Mouse (Mus musculus): ENCODE measurements around the gene Olfr331. TPM values are rescaled to one million over a fixed set of nuclear protein-coding genes. Genes with fewer than 3 reads are reported as not detected.
"Not testable (repeated sequence)": the region's sequence is repeated elsewhere in the genome, so short reads cannot be mapped to it uniquely, and the experiment has no call there.

Olfr331 gene
- not detected in 2 replicates for polyA plus RNA-seq (2014; fragmentation: Nextera tagmentation; extraction: Ambion mirVana)

DNA sequence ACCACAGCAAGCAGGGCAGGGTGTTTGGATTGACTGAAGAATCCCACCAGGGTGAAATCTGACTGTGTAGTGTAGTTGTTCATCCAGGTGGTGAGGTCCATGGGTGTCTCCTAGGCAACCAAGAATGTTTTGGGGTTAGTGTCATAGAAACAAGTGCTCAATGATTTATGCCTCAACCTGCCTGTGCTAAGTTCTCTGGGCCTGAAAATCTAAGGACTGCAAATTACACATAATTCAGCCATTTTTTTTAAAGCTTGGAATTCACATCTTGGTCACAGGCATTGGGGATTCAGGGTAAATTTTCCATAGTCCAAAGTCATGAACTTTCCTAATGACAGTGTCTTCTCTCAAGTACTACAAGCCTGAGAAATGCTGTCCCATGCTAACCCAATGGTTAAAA is at the start of gene Olfr331:
TSS of gene Olfr331 (minus strand) at position 101 of the 400 bp plus-strand sequence.
- H3K9ac ChIP-seq (ENCODE audit: low read depth, low read length); H3K36me3 ChIP-seq (ENCODE audit: control insufficient read depth, insufficient read depth, low read length); ATAC-seq (ENCODE audit: low FRiP score, low TSS enrichment): not testable (repeated sequence)

DNA sequence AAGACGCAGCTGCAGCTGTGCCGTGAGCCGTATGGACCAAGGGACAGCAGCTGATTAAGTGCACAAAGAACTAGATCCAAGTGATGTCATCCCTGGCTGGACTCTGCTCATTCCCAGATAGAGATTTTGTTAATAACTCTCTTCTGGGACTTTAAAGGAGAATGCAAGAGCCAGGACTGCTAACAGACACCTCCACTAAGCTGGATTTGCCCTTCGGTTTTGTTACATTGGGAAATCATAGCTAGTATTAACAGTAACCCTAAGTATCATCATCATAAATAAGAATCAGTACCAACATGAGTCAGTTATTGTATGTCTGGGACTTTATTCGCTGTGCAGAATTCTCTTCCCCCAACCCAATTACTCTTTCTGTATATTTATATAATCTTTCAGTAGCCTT is 44.0 kb upstream of the Olfr331 start, which contains the start of gene Olfr329-ps:
TSS of gene Olfr329-ps (minus strand) at position 101 of the 400 bp plus-strand sequence.
- no peak within 1 kb of the TSS for H3K4me3 ChIP-seq (ENCODE audit: low read length)
- no peaks in the 10 kb centered on the region for H3K36me3 ChIP-seq (ENCODE audit: control insufficient read depth, insufficient read depth, low read length)
- no peak within 1 kb of the TSS for H3K27ac ChIP-seq (ENCODE audit: low read depth, low read length)
- no peak within 1 kb of the TSS for H3K9ac ChIP-seq (ENCODE audit: low read depth, low read length)
- WGBS, result 82% methylated on average over 5 of the region's 5 CpGs
- no peaks in the 10 kb centered on the region for H3K27me3 ChIP-seq (ENCODE audit: control insufficient read depth, insufficient read depth, low read length)
- no peak within 1 kb of the TSS for H3K4me2 ChIP-seq (replicated peaks; ENCODE audit: low read depth, low read length)
- H3K9me3 ChIP-seq (ENCODE audit: control insufficient read depth, low read length), result no peaks in the 10 kb centered on the region
- no peaks in the 10 kb centered on the region for H3K4me1 ChIP-seq (ENCODE audit: control insufficient read depth, insufficient read depth, low read length)
- no peak for ATAC-seq (ENCODE audit: low FRiP score, low TSS enrichment)

More for the DNA sequence above, at the start of gene Olfr331:
- H3K4me3 ChIP-seq (ENCODE audit: low read length); H3K4me2 ChIP-seq (replicated peaks; ENCODE audit: low read depth, low read length); H3K9me3 ChIP-seq (ENCODE audit: control insufficient read depth, low read length); H3K27me3 ChIP-seq (ENCODE audit: control insufficient read depth, insufficient read depth, low read length); H3K4me1 ChIP-seq (ENCODE audit: control insufficient read depth, insufficient read depth, low read length); H3K27ac ChIP-seq (ENCODE audit: low read depth, low read length): not testable (repeated sequence)

DNA sequence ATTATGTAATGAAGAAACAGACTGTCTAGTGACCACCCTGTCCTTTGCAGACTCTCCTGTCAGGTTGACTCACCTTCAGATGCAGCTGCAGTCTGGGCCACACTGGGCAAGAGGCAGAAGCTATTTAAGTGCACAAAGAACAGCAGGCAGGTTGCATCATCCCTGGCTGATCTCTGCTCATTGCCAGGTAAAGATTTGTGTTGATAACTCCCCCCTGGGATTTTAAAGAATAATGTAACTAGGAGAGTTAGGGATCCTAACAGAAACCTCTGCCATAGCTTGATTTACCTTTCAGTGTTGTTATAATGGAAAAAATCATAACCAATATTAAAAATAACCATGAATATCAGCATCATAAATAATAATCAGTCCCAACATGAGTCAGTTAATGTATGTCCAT is 32.4 kb upstream of the Olfr331 start, which contains the start of gene Olfr330:
TSS of gene Olfr330 (minus strand) at position 101 of the 400 bp plus-strand sequence.
- not testable (repeated sequence) for H3K9me3 ChIP-seq (ENCODE audit: control insufficient read depth, low read length)

DNA sequence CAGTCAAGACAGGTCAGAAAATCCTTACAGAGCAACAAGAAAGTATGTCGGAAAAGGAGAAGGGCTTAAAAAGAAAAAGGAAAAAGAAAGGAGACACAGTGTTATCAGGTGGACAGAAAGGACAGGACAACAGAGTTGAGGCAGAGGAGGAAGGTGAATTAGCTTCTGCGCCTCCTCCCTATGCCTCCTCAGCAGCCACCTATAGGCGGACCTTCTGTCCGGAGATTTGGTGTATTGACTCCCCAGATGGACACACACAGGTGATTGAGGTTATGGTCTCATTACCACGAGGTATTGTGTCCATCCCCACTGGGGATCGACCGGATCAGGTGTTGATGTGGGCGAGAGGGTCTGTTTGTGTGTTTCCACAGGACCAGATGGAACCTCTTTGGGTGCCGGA is 17.4 kb upstream of the Olfr331 start:
- not testable (repeated sequence) for H3K9ac ChIP-seq (ENCODE audit: low read depth, low read length); H3K4me3 ChIP-seq (ENCODE audit: low read length); H3K4me1 ChIP-seq (ENCODE audit: control insufficient read depth, insufficient read depth, low read length); H3K4me2 ChIP-seq (replicated peaks; ENCODE audit: low read depth, low read length); H3K27me3 ChIP-seq (ENCODE audit: control insufficient read depth, insufficient read depth, low read length); H3K9me3 ChIP-seq (ENCODE audit: control insufficient read depth, low read length); ATAC-seq (ENCODE audit: low FRiP score, low TSS enrichment); H3K27ac ChIP-seq (ENCODE audit: low read depth, low read length); H3K36me3 ChIP-seq (ENCODE audit: control insufficient read depth, insufficient read depth, low read length)
- WGBS, result 89% methylated on average over 6 of the region's 9 CpGs

More for the DNA sequence above, 32.4 kb upstream of the Olfr331 start, which contains the start of gene Olfr330:
- not testable (repeated sequence) for ATAC-seq (ENCODE audit: low FRiP score, low TSS enrichment); H3K27ac ChIP-seq (ENCODE audit: low read depth, low read length); H3K27me3 ChIP-seq (ENCODE audit: control insufficient read depth, insufficient read depth, low read length); H3K4me1 ChIP-seq (ENCODE audit: control insufficient read depth, insufficient read depth, low read length); H3K4me3 ChIP-seq (ENCODE audit: low read length); H3K36me3 ChIP-seq (ENCODE audit: control insufficient read depth, insufficient read depth, low read length); H3K9ac ChIP-seq (ENCODE audit: low read depth, low read length); H3K4me2 ChIP-seq (replicated peaks; ENCODE audit: low read depth, low read length)

DNA sequence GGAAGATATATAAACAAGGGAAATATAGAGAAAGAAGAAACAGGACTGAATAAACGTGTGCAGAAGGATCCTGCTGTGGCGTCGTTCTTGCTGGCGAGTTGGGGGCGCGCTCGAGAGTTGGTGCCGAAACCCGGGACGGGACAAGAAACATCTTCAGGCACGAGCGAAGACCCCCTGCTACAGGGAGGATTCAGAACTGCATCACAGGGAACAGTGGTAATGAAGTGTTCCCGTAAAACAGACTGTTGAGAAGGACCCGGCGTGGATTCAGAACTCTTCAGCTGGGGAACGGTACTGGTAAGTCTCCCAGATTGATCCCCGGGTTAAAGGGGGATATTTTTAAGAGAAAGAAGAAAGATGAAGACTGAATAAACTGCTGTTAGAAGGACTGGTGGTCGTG is 16.5 kb upstream of the Olfr331 start:
- not testable (repeated sequence) for H3K27me3 ChIP-seq (ENCODE audit: control insufficient read depth, insufficient read depth, low read length); H3K9ac ChIP-seq (ENCODE audit: low read depth, low read length); ATAC-seq (ENCODE audit: low FRiP score, low TSS enrichment); H3K27ac ChIP-seq (ENCODE audit: low read depth, low read length); H3K4me2 ChIP-seq (replicated peaks; ENCODE audit: low read depth, low read length); H3K4me1 ChIP-seq (ENCODE audit: control insufficient read depth, insufficient read depth, low read length); H3K36me3 ChIP-seq (ENCODE audit: control insufficient read depth, insufficient read depth, low read length); H3K9me3 ChIP-seq (ENCODE audit: control insufficient read depth, low read length); H3K4me3 ChIP-seq (ENCODE audit: low read length)
- WGBS, result 95% methylated on average over 18 of the region's 18 CpGs

DNA sequence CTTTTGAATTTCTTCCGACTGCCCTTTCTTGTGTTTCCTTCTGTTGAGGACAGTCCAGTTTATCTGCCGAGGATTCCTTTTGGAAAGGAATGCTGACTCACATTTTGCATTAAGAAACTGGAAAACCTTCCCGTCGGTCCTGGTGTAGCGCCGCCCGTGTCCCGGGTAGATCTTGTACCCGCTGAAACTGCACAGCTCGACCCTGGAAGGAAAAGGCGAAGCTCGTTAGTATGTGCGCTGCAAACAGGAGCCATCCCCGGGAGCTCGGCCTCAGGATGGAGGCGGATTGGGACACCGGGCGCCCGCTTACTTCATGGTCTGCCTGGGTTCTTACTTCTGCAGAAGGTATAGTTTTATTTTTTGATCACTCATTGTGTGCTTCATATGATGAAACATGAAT is 6.7 kb upstream of the Olfr331 start:
- not testable (repeated sequence) for H3K36me3 ChIP-seq (ENCODE audit: control insufficient read depth, insufficient read depth, low read length); ATAC-seq (ENCODE audit: low FRiP score, low TSS enrichment); H3K4me1 ChIP-seq (ENCODE audit: control insufficient read depth, insufficient read depth, low read length); H3K9ac ChIP-seq (ENCODE audit: low read depth, low read length); H3K4me2 ChIP-seq (replicated peaks; ENCODE audit: low read depth, low read length); H3K27me3 ChIP-seq (ENCODE audit: control insufficient read depth, insufficient read depth, low read length); H3K27ac ChIP-seq (ENCODE audit: low read depth, low read length); H3K9me3 ChIP-seq (ENCODE audit: control insufficient read depth, low read length); H3K4me3 ChIP-seq (ENCODE audit: low read length)
- WGBS, result 85% methylated on average over 19 of the region's 19 CpGs

DNA sequence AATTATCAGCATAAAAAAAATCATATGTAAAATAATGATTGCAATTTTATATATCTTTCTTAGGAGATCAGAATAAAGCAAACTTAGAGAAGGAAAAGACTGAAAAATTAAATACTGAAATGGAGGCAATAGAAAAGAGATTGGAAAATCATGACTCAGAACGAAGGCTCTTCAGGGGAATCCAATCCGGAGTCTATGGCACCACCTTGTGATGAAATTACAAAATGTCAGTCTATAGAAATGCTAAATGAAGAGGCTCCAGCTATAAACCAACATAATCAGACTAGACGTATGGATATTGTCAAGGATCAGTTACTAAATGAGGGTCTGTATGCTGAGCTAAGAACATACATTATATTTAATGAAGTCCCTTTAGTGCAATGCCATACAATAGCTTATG is 3.1 kb downstream of the Olfr331 start:
- Histone ChIP-seq H3K27me3 (ENCODE audit: control insufficient read depth, insufficient read depth, low read length) (no peaks in the 10 kb centered on the region), H3K4me3 (ENCODE audit: low read length) (no peak overlapping the region), H3K4me2 (replicated peaks; ENCODE audit: low read depth, low read length) (no peak overlapping the region), H3K36me3 (ENCODE audit: control insufficient read depth, insufficient read depth, low read length) (no peaks in the 10 kb centered on the region), H3K27ac (ENCODE audit: low read depth, low read length) (no peak overlapping the region), H3K9ac (ENCODE audit: low read depth, low read length) (no peak overlapping the region), H3K9me3 (ENCODE audit: control insufficient read depth, low read length) (no peaks in the 10 kb centered on the region), H3K4me1 (ENCODE audit: control insufficient read depth, insufficient read depth, low read length) (no peaks in the 10 kb centered on the region)
- 64% methylated on average over 3 of the region's 3 CpGs for WGBS
- no peak for ATAC-seq (ENCODE audit: low FRiP score, low TSS enrichment)

DNA sequence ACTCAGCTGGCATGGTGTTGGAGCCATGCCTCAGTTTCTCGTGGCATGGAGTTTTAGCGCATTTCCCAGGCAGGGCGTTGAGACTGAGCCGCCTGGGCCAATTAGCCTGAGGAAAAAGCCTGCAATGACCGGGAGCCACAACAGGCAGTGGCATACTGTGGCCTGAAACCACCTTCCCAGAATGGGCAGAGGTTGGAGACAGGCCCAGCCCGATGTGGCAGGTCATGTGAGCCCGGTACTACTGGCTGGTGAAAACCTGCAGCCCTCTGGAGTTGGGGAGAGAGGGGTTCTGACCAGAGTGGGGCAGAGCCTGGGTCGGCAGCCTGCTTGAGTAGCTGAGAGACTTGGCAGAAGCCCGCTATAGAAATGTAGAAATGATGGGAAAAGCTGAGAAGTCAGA is 3.6 kb downstream of the Olfr331 start:
- Histone ChIP-seq H3K27me3 (ENCODE audit: control insufficient read depth, insufficient read depth, low read length) (no peaks in the 10 kb centered on the region), H3K27ac (ENCODE audit: low read depth, low read length) (no peak overlapping the region), H3K9ac (ENCODE audit: low read depth, low read length) (no peak overlapping the region), H3K36me3 (ENCODE audit: control insufficient read depth, insufficient read depth, low read length) (no peaks in the 10 kb centered on the region), H3K4me1 (ENCODE audit: control insufficient read depth, insufficient read depth, low read length) (no peaks in the 10 kb centered on the region), H3K4me3 (ENCODE audit: low read length) (no peak overlapping the region), H3K9me3 (ENCODE audit: control insufficient read depth, low read length) (no peaks in the 10 kb centered on the region), H3K4me2 (replicated peaks; ENCODE audit: low read depth, low read length) (no peak overlapping the region)
- no peak for ATAC-seq (ENCODE audit: low FRiP score, low TSS enrichment)
- WGBS, result 89% methylated on average over 9 of the region's 9 CpGs

DNA sequence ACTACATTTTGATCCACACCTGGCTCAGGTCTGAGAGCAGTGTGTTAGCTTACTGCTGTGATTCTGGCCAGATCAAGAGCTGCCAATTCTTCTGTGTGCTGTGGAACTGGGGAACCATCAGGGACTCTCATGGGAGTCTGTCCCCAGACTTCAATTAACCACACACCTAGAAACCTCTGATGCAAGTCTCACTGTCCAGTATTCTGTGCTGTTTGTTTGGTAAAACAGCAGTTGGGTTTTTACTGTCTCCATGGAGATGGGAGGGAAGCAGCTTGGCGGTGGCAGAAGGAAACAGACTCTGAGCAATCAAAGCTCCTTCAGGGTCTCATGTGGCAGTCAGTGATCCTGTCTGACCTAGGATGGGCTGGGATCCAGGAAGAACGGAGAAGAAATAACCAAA is 9.9 kb downstream of the Olfr331 start, which contains the start of gene Olfr332:
TSS of gene Olfr332 (minus strand) at position 101 of the 400 bp plus-strand sequence.
- 77% methylated on average over 2 of the region's 2 CpGs for WGBS
- H3K27ac ChIP-seq (ENCODE audit: low read depth, low read length), result no peak within 1 kb of the TSS

More for the DNA sequence above, 9.9 kb downstream of the Olfr331 start, which contains the start of gene Olfr332:
- Histone ChIP-seq H3K4me3 (ENCODE audit: low read length) (no peak within 1 kb of the TSS), H3K9ac (ENCODE audit: low read depth, low read length) (no peak within 1 kb of the TSS), H3K9me3 (ENCODE audit: control insufficient read depth, low read length) (no peaks in the 10 kb centered on the region), H3K27me3 (ENCODE audit: control insufficient read depth, insufficient read depth, low read length) (no peaks in the 10 kb centered on the region), H3K4me1 (ENCODE audit: control insufficient read depth, insufficient read depth, low read length) (no peaks in the 10 kb centered on the region), H3K36me3 (ENCODE audit: control insufficient read depth, insufficient read depth, low read length) (no peaks in the 10 kb centered on the region), H3K4me2 (replicated peaks; ENCODE audit: low read depth, low read length) (no peak within 1 kb of the TSS)
- no peak for ATAC-seq (ENCODE audit: low FRiP score, low TSS enrichment)

Data from kidney, embryonic 14.5 days (tissue).